Mouse (Mus musculus) ES-Bruce4 (cell line): ENCODE measurements around the gene Srek1.

Experiments
- CTCF ChIP-seq: IDR thresholded peaks from one replicate; pipeline ENCODE4 v1.8.1; 2011; ENCODE audit warnings: low read depth, low read length
- POLR2A ChIP-seq: IDR thresholded peaks from one replicate; pipeline ENCODE4 v1.8.1; 2011; ENCODE audit warnings: low read length; ENCODE audit not compliant: insufficient read depth

GRCm38 (mm10) chr13:103702266-103702665 lies 72.1 kb downstream of the Srek1 start:
- TF ChIP-seq CTCF: no peak
- TF ChIP-seq POLR2A: no peak
